Mouse (Mus musculus): ENCODE results near the gene Brd7. TPM values are rescaled to one million over a fixed set of nuclear protein-coding genes. Genes with fewer than 3 reads are reported as not detected.

Gene Brd7
- total RNA-seq (2015; ENCODE audit: low replicate concordance) (22.5 and 49.5 TPM in 2 replicates), total RNA-seq (2017; ENCODE audit: low replicate concordance) (11.8 and 28.7 TPM in 2 replicates)

- peak; percentile 70 for ATAC-seq (replicated peaks; ENCODE audit: low FRiP score, poor library complexity, severe bottlenecking)
These were observed at the start of gene Brd7 for GRCm38 (mm10) chr8:88361708-88362428. TSS of gene Brd7 (minus strand) at chr8:88362194.

- ATAC-seq (replicated peaks; ENCODE audit: low FRiP score, poor library complexity, severe bottlenecking), result no peak
These were observed 49.5 kb upstream of the Brd7 start for GRCm38 (mm10) chr8:88411461-88411860.

GRCm38 (mm10) chr8:88409401-88409940, 47.5 kb upstream of the Brd7 start:
- no peak for ATAC-seq (replicated peaks; ENCODE audit: low FRiP score, poor library complexity, severe bottlenecking)

GRCm38 (mm10) chr8:88407716-88408115, 45.7 kb upstream of the Brd7 start:
- no peak for ATAC-seq (replicated peaks; ENCODE audit: low FRiP score, poor library complexity, severe bottlenecking)

GRCm38 (mm10) chr8:88398060-88398459, 36.1 kb upstream of the Brd7 start:
- no peak for ATAC-seq (replicated peaks; ENCODE audit: low FRiP score, poor library complexity, severe bottlenecking)

- no peak for ATAC-seq (replicated peaks; ENCODE audit: low FRiP score, poor library complexity, severe bottlenecking)
These were observed 31.3 kb upstream of the Brd7 start for GRCm38 (mm10) chr8:88393298-88393697.

- ATAC-seq (replicated peaks; ENCODE audit: low FRiP score, poor library complexity, severe bottlenecking), result 0 out of 2 replicates have a peak, but pooled peaks have one; percentile 71
These were observed 28.8 kb upstream of the Brd7 start for GRCm38 (mm10) chr8:88390749-88391148.

- ATAC-seq (replicated peaks; ENCODE audit: low FRiP score, poor library complexity, severe bottlenecking), result no peak
These were observed 26.8 kb upstream of the Brd7 start for GRCm38 (mm10) chr8:88388691-88389239.

GRCm38 (mm10) chr8:88387874-88388273, 25.9 kb upstream of the Brd7 start:
- ATAC-seq (replicated peaks; ENCODE audit: low FRiP score, poor library complexity, severe bottlenecking), result no peak

- ATAC-seq (replicated peaks; ENCODE audit: low FRiP score, poor library complexity, severe bottlenecking), result peak; percentile 75
These were observed 21.2 kb upstream of the Brd7 start for GRCm38 (mm10) chr8:88383164-88383556.

- ATAC-seq (replicated peaks; ENCODE audit: low FRiP score, poor library complexity, severe bottlenecking), result no peak
These were observed 20.5 kb upstream of the Brd7 start for GRCm38 (mm10) chr8:88382311-88383163.

GRCm38 (mm10) chr8:88380497-88380896, 18.5 kb upstream of the Brd7 start:
- no peak for ATAC-seq (replicated peaks; ENCODE audit: low FRiP score, poor library complexity, severe bottlenecking)

GRCm38 (mm10) chr8:88376836-88377582, 15.0 kb upstream of the Brd7 start:
- ATAC-seq (replicated peaks; ENCODE audit: low FRiP score, poor library complexity, severe bottlenecking), result no peak

GRCm38 (mm10) chr8:88371522-88371921, 9.5 kb upstream of the Brd7 start:
- ATAC-seq (replicated peaks; ENCODE audit: low FRiP score, poor library complexity, severe bottlenecking), result no peak

- no peak for ATAC-seq (replicated peaks; ENCODE audit: low FRiP score, poor library complexity, severe bottlenecking)
These were observed 7.8 kb upstream of the Brd7 start for GRCm38 (mm10) chr8:88369805-88370204.

GRCm38 (mm10) chr8:88369221-88369620, 7.2 kb upstream of the Brd7 start:
- no peak for ATAC-seq (replicated peaks; ENCODE audit: low FRiP score, poor library complexity, severe bottlenecking)

GRCm38 (mm10) chr8:88362446-88363150, 604 bp upstream of the Brd7 start:
- ATAC-seq (replicated peaks; ENCODE audit: low FRiP score, poor library complexity, severe bottlenecking), result peak; percentile 75

GRCm38 (mm10) chr8:88361044-88361707, 818 bp downstream of the Brd7 start:
- peak; percentile 19; the same call in 1 of the 2 replicates for ATAC-seq (replicated peaks; ENCODE audit: low FRiP score, poor library complexity, severe bottlenecking)

Data from erythroblast, adult 5-6 weeks (primary cell).